Mouse (Mus musculus) intestine, embryonic 15.5 days (tissue): ENCODE measurements around the gene Cabin1. TPM values are rescaled to one million over a fixed set of nuclear protein-coding genes. Genes with fewer than 3 reads are reported as not detected.

ENCODE experiments used
- ATAC-seq: fragments of 200-750 bp; cut with Nextera tagmentation; 2 replicates; pipeline ENCODE4 v1.8.0; 2017; ENCODE audit warnings: moderate TSS enrichment, moderate library complexity
- H3K27ac ChIP-seq: fragments of 300-500 bp; sonication (generic); 2 replicates; pipeline ENCODE4 v1.5.1; 2015; ENCODE audit warnings: mild to moderate bottlenecking, inconsistent platforms
- H3K27me3 ChIP-seq: fragments of 300-500 bp; sonication (generic); replicated peaks from 2 replicates; pipeline ENCODE4 v1.6.1; 2015; ENCODE audit warnings: inconsistent platforms
- H3K36me3 ChIP-seq: fragments of 300-500 bp; sonication (generic); 2 replicates; pipeline ENCODE4 v1.6.1; 2015; ENCODE audit warnings: inconsistent platforms
- H3K4me1 ChIP-seq: fragments of 300-500 bp; sonication (generic); replicated peaks from 2 replicates; pipeline ENCODE4 v1.6.1; 2015; ENCODE audit warnings: inconsistent platforms
- H3K4me2 ChIP-seq: fragments of 300-500 bp; sonication (generic); replicated peaks from 2 replicates; pipeline ENCODE4 v1.6.1; 2015; ENCODE audit warnings: mild to moderate bottlenecking, inconsistent platforms
- H3K4me3 ChIP-seq: fragments of 300-500 bp; sonication (generic); replicated peaks from 2 replicates; pipeline ENCODE4 v1.5.1; 2015; ENCODE audit warnings: inconsistent platforms
- H3K9ac ChIP-seq: fragments of 300-500 bp; sonication (generic); 2 replicates; pipeline ENCODE4 v1.6.1; 2015; ENCODE audit warnings: inconsistent platforms
- H3K9me3 ChIP-seq: fragments of 300-500 bp; sonication (generic); 2 replicates; pipeline ENCODE4 v1.6.1; 2016; ENCODE audit warnings: inconsistent platforms
- WGBS: fragments of 180-500 bp; shearing (Covaris S2); methylation state at CpG from one replicate; pipeline ENCODE4 v1.1.7; 2015; 5-methylcytosine and 5-hydroxymethylcytosine counted together
- polyA plus RNA-seq: library from polyadenylated mRNA; unstranded; fragments of >200 nt; fragmentation: Nextera tagmentation; extraction: Ambion mirVana; gene quantifications from 2 replicates; pipeline ENCODE4 v1.2.1, GENCODE M21; 2015

Cabin1 gene
- polyA plus RNA-seq, 1 experiment from 2014 or later = 32.6 TPM

GRCm38 (mm10) chr10:75762413-75762812 is 1.7 kb downstream of the Cabin1 start:
- H3K4me3 ChIP-seq = no peak overlapping the region
- H3K27ac ChIP-seq = no peak overlapping the region
- no peaks in the 10 kb centered on the region for H3K27me3 ChIP-seq
- no peaks in the 10 kb centered on the region for H3K9me3 ChIP-seq
- no peak overlapping the region for H3K9ac ChIP-seq
- H3K4me2 ChIP-seq = no peak overlapping the region
- WGBS = 87% methylated on average over 3 of the region's 3 CpGs
- ATAC-seq = no peak
- H3K4me1 ChIP-seq = peaks cover 7% of the 10 kb centered on the region
- peaks cover 4% of the 10 kb centered on the region; the same call in 1 of the 2 replicates for H3K36me3 ChIP-seq

- Histone ChIP-seq H3K4me1 (peaks cover 7% of the 10 kb centered on the region), H3K9me3 (no peaks in the 10 kb centered on the region), H3K4me3 (no peak overlapping the region), H3K27ac (no peak overlapping the region), H3K9ac (no peak overlapping the region), H3K27me3 (no peaks in the 10 kb centered on the region), H3K36me3 (peaks cover 4% of the 10 kb centered on the region; the same call in 1 of the 2 replicates), H3K4me2 (no peak overlapping the region)
- WGBS = 94% methylated on average over 3 of the region's 3 CpGs
- no peak for ATAC-seq
Measured at GRCm38 (mm10) chr10:75760311-75760710, 3.8 kb downstream of the Cabin1 start.

- H3K9me3 ChIP-seq = no peaks in the 10 kb centered on the region
Measured at GRCm38 (mm10) chr10:75756719-75757118, 7.4 kb downstream of the Cabin1 start.

GRCm38 (mm10) chr10:75744017-75744416 is 20.1 kb downstream of the Cabin1 start:
- H3K27me3 ChIP-seq = no peaks in the 10 kb centered on the region
- 35% methylated on average over 3 of the region's 3 CpGs for whole genome bisulfite sequencing
- no peak overlapping the region for H3K9ac ChIP-seq
- H3K4me2 ChIP-seq = no peak overlapping the region
- H3K4me1 ChIP-seq = no peaks in the 10 kb centered on the region
- ATAC-seq = peak; percentile 89
- no peak overlapping the region for H3K27ac ChIP-seq
- H3K9me3 ChIP-seq = no peaks in the 10 kb centered on the region
- H3K4me3 ChIP-seq = no peak overlapping the region
- H3K36me3 ChIP-seq = peaks cover 45% of the 10 kb centered on the region

More at GRCm38 (mm10) chr10:75756719-75757118, 7.4 kb downstream of the Cabin1 start:
- WGBS = 88% methylated on average over 11 of the region's 11 CpGs
- peaks cover 13% of the 10 kb centered on the region for H3K36me3 ChIP-seq
- H3K4me2 ChIP-seq = no peak overlapping the region
- no peak overlapping the region for H3K4me3 ChIP-seq
- no peaks in the 10 kb centered on the region for H3K4me1 ChIP-seq
- H3K27me3 ChIP-seq = no peaks in the 10 kb centered on the region
- no peak overlapping the region for H3K27ac ChIP-seq
- H3K9ac ChIP-seq = no peak overlapping the region
- no peak for ATAC-seq

- H3K4me1 ChIP-seq = no peaks in the 10 kb centered on the region
- H3K4me2 ChIP-seq = no peak overlapping the region
- H3K36me3 ChIP-seq = peaks cover 47% of the 10 kb centered on the region
- H3K27ac ChIP-seq = no peak overlapping the region
- H3K4me3 ChIP-seq = no peak overlapping the region
- H3K9ac ChIP-seq = no peak overlapping the region
- 91% methylated on average over 12 of the region's 12 CpGs for WGBS
- ATAC-seq = no peak
- no peaks in the 10 kb centered on the region for H3K9me3 ChIP-seq
- H3K27me3 ChIP-seq = no peaks in the 10 kb centered on the region
Measured at GRCm38 (mm10) chr10:75743369-75743768, 20.8 kb downstream of the Cabin1 start.

GRCm38 (mm10) chr10:75740866-75741265 is 23.3 kb downstream of the Cabin1 start:
- Histone ChIP-seq H3K4me2 (no peak overlapping the region), H3K36me3 (peaks cover 39% of the 10 kb centered on the region), H3K27me3 (no peaks in the 10 kb centered on the region), H3K27ac (no peak overlapping the region), H3K4me1 (no peaks in the 10 kb centered on the region), H3K9ac (no peak overlapping the region), H3K9me3 (no peaks in the 10 kb centered on the region), H3K4me3 (no peak overlapping the region)
- 94% methylated on average over 3 of the region's 3 CpGs for WGBS
- no peak for ATAC-seq

- Histone ChIP-seq H3K36me3 (peaks cover 42% of the 10 kb centered on the region), H3K4me3 (no peak overlapping the region), H3K9me3 (no peaks in the 10 kb centered on the region), H3K4me1 (no peaks in the 10 kb centered on the region), H3K4me2 (no peak overlapping the region), H3K9ac (no peak overlapping the region), H3K27me3 (no peaks in the 10 kb centered on the region), H3K27ac (no peak overlapping the region)
- ATAC-seq = no peak
- WGBS = 91% methylated on average over 7 of the region's 7 CpGs
Measured at GRCm38 (mm10) chr10:75725449-75725848, 38.7 kb downstream of the Cabin1 start.

- 83% methylated on average over 5 of the region's 5 CpGs for WGBS
- no peaks in the 10 kb centered on the region for H3K27me3 ChIP-seq
Measured at GRCm38 (mm10) chr10:75720215-75720614, 43.9 kb downstream of the Cabin1 start.

GRCm38 (mm10) chr10:75714795-75715194 is 49.3 kb downstream of the Cabin1 start:
- no peak overlapping the region for H3K9ac ChIP-seq
- H3K27me3 ChIP-seq = no peaks in the 10 kb centered on the region
- no peak for ATAC-seq
- peaks cover 31% of the 10 kb centered on the region for H3K36me3 ChIP-seq
- H3K4me2 ChIP-seq = no peak overlapping the region
- H3K27ac ChIP-seq = no peak overlapping the region
- H3K4me3 ChIP-seq = no peak overlapping the region
- no peaks in the 10 kb centered on the region for H3K9me3 ChIP-seq
- 70% methylated on average over 3 of the region's 3 CpGs for WGBS
- H3K4me1 ChIP-seq = no peaks in the 10 kb centered on the region

More at GRCm38 (mm10) chr10:75720215-75720614, 43.9 kb downstream of the Cabin1 start:
- no peaks in the 10 kb centered on the region for H3K4me1 ChIP-seq
- no peak for ATAC-seq
- H3K27ac ChIP-seq = no peak overlapping the region
- H3K9me3 ChIP-seq = no peaks in the 10 kb centered on the region
- no peak overlapping the region for H3K4me2 ChIP-seq
- peaks cover 44% of the 10 kb centered on the region for H3K36me3 ChIP-seq
- H3K9ac ChIP-seq = no peak overlapping the region
- no peak overlapping the region for H3K4me3 ChIP-seq

- no peaks in the 10 kb centered on the region for H3K27me3 ChIP-seq
- no peaks in the 10 kb centered on the region for H3K4me1 ChIP-seq
- no peaks in the 10 kb centered on the region for H3K9me3 ChIP-seq
- peaks cover 34% of the 10 kb centered on the region for H3K36me3 ChIP-seq
- ATAC-seq = no peak
- no peak overlapping the region for H3K4me2 ChIP-seq
- H3K27ac ChIP-seq = no peak overlapping the region
- no peak overlapping the region for H3K9ac ChIP-seq
- no peak overlapping the region for H3K4me3 ChIP-seq
- WGBS = 88% methylated on average over 11 of the region's 11 CpGs
Measured at GRCm38 (mm10) chr10:75713026-75713425, 51.1 kb downstream of the Cabin1 start.

- Histone ChIP-seq H3K4me2 (no peak overlapping the region), H3K36me3 (peaks cover 20% of the 10 kb centered on the region), H3K9me3 (no peaks in the 10 kb centered on the region), H3K27me3 (no peaks in the 10 kb centered on the region), H3K27ac (no peak overlapping the region), H3K9ac (no peak overlapping the region), H3K4me1 (no peaks in the 10 kb centered on the region), H3K4me3 (no peak overlapping the region)
- 84% methylated on average over 2 of the region's 2 CpGs for WGBS
- ATAC-seq = no peak
Measured at GRCm38 (mm10) chr10:75710210-75710609, 53.9 kb downstream of the Cabin1 start.

GRCm38 (mm10) chr10:75709261-75709660 is 54.9 kb downstream of the Cabin1 start:
- no peak for ATAC-seq
- H3K4me2 ChIP-seq = no peak overlapping the region
- H3K27me3 ChIP-seq = no peaks in the 10 kb centered on the region
- WGBS = 92% methylated on average over 9 of the region's 9 CpGs
- no peak overlapping the region for H3K4me3 ChIP-seq
- H3K27ac ChIP-seq = no peak overlapping the region
- peaks cover 19% of the 10 kb centered on the region for H3K36me3 ChIP-seq
- H3K4me1 ChIP-seq = no peaks in the 10 kb centered on the region; the same call in 1 of the 2 replicates
- H3K9me3 ChIP-seq = no peaks in the 10 kb centered on the region
- H3K9ac ChIP-seq = no peak overlapping the region

GRCm38 (mm10) chr10:75708633-75708992 is 55.5 kb downstream of the Cabin1 start:
- WGBS = 49% methylated on average over 9 of the region's 9 CpGs
- peak; percentile 25; the same call in 1 of the 2 replicates for ATAC-seq
- peaks cover 19% of the 10 kb centered on the region for H3K36me3 ChIP-seq

More at GRCm38 (mm10) chr10:75708633-75708992, 55.5 kb downstream of the Cabin1 start:
- no peak overlapping the region for H3K9ac ChIP-seq
- no peaks in the 10 kb centered on the region for H3K9me3 ChIP-seq
- H3K4me2 ChIP-seq = no peak overlapping the region
- H3K27ac ChIP-seq = no peak overlapping the region
- H3K4me1 ChIP-seq = no peaks in the 10 kb centered on the region; the same call in 1 of the 2 replicates
- no peaks in the 10 kb centered on the region for H3K27me3 ChIP-seq
- H3K4me3 ChIP-seq = no peak overlapping the region
